Mouse (Mus musculus) forebrain, embryonic 16.5 days (tissue): ENCODE data around the gene Wdr35. TPM values are rescaled to one million over a fixed set of nuclear protein-coding genes. Genes with fewer than 3 reads are reported as not detected.
A peak's percentile ranks its signal among the peaks of the same experiment; 100 is the strongest.
"Not testable (repeated sequence)": the region's sequence is repeated elsewhere in the genome, so short reads cannot be mapped to it uniquely, and the experiment has no call there.

Source experiments
- ATAC-seq: fragments of 200-750 bp; cut with Nextera tagmentation; 2 replicates; pipeline ENCODE4 v1.8.0; 2017; ENCODE audit warnings: mild to moderate bottlenecking, moderate library complexity
- H3K27ac ChIP-seq: fragments of 300-500 bp; sonication (generic); 2 replicates; pipeline ENCODE4 v1.5.1; 2014; ENCODE audit warnings: low read length, control low read depth
- H3K27me3 ChIP-seq: fragments of 300-500 bp; sonication (generic); replicated peaks from 2 replicates; pipeline ENCODE4 v1.6.1; 2014; ENCODE audit warnings: low read length; ENCODE audit not compliant: control insufficient read depth, insufficient read depth
- H3K36me3 ChIP-seq: fragments of 300-500 bp; sonication (generic); 2 replicates; pipeline ENCODE4 v1.6.1; 2014; ENCODE audit not compliant: control insufficient read depth, insufficient read depth
- H3K4me1 ChIP-seq: fragments of 300-500 bp; sonication (generic); replicated peaks from 2 replicates; pipeline ENCODE4 v1.6.1; 2014; ENCODE audit warnings: low read length; ENCODE audit not compliant: control insufficient read depth, insufficient read depth
- H3K4me2 ChIP-seq: fragments of 300-500 bp; sonication (generic); 2 replicates; pipeline ENCODE4 v1.6.1; 2014; ENCODE audit warnings: mild to moderate bottlenecking, low read length, control low read depth
- H3K4me3 ChIP-seq: fragments of 300-500 bp; sonication (generic); replicated peaks from 2 replicates; pipeline ENCODE4 v1.5.1; 2014; ENCODE audit warnings: mild to moderate bottlenecking, low read length, control low read depth
- H3K9ac ChIP-seq: fragments of 300-500 bp; sonication (generic); replicated peaks from 2 replicates; pipeline ENCODE4 v1.6.1; 2014; ENCODE audit warnings: low read depth, low read length, control low read depth
- H3K9me3 ChIP-seq: fragments of 300-500 bp; sonication (generic); 2 replicates; pipeline ENCODE4 v1.6.1; 2016; ENCODE audit warnings: low read length; ENCODE audit not compliant: control insufficient read depth
- WGBS: fragments of 180-500 bp; shearing (Covaris S2); extraction: QIAGEN DNeasy Blood & Tissue Kit; methylation state at CpG from one replicate; pipeline ENCODE4 v1.1.7; 2014; 5-methylcytosine and 5-hydroxymethylcytosine counted together
- polyA plus RNA-seq: library from polyadenylated mRNA; unstranded; fragments of >200 nt; fragmentation: Nextera tagmentation; extraction: Ambion mirVana; gene quantifications from 2 replicates; pipeline ENCODE4 v1.2.1, GENCODE M21; 2015

Gene Wdr35
- polyA plus RNA-seq, 1 experiment from 2014 or later: 25.5 TPM

DNA sequence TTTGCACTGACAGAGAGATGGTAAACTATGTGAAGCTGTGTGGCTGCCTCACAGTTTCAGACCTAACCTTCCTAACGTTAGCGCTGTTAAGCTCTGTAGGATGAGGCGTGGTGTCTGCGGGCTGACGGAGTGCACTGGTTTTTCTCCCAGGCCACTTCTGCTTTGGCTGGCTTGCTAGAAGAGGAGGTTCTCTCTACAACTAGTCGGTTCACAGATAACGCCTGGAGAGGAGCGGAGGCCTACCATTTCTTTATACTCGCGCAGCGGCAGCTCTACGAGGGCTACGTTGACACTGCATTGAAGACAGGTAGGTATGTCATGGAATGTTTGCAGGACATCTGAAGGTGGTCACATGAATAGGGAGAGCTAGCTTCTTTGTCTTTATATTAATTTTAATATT lies 51.0 kb downstream of the Wdr35 start:
- no peak overlapping the region for H3K4me2 ChIP-seq
- H3K36me3 ChIP-seq: 0 out of 2 replicates have a peak, but pooled peaks cover 2% of the 10 kb centered on the region
- no peak overlapping the region for H3K27ac ChIP-seq
- no peaks in the 10 kb centered on the region for H3K4me1 ChIP-seq
- no peak overlapping the region for H3K9ac ChIP-seq
- H3K27me3 ChIP-seq: no peaks in the 10 kb centered on the region
- H3K4me3 ChIP-seq: no peak overlapping the region
- no peaks in the 10 kb centered on the region for H3K9me3 ChIP-seq
- WGBS: 91% methylated on average over 13 of the region's 13 CpGs
- ATAC-seq: no peak

DNA sequence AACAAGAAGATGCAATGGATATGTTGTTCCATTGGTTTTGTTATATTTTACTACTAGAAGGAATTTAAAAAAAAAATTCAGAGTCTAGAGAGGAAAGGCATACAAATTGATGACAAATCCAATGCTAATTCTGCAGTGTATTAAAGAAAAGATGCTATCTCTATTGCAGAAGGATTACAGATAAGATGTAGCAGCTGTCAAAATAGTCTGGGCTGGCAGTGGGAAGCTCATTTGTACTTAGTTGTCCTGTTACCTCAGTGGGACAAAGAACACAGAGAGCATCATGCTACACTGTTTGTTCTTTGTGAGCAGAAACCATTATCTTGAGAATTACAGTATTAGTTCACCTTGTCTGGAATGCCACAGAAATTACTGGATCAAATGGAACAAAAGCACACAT lies 53.2 kb downstream of the Wdr35 start:
- H3K27ac ChIP-seq: no peak overlapping the region
- no peak overlapping the region for H3K9ac ChIP-seq
- H3K4me3 ChIP-seq: no peak overlapping the region
- peaks cover 6% of the 10 kb centered on the region for H3K4me1 ChIP-seq
- H3K36me3 ChIP-seq: 0 out of 2 replicates have a peak, but pooled peaks cover 2% of the 10 kb centered on the region
- no peaks in the 10 kb centered on the region for H3K9me3 ChIP-seq
- no peak overlapping the region for H3K4me2 ChIP-seq
- no peaks in the 10 kb centered on the region for H3K27me3 ChIP-seq
- ATAC-seq: no peak

DNA sequence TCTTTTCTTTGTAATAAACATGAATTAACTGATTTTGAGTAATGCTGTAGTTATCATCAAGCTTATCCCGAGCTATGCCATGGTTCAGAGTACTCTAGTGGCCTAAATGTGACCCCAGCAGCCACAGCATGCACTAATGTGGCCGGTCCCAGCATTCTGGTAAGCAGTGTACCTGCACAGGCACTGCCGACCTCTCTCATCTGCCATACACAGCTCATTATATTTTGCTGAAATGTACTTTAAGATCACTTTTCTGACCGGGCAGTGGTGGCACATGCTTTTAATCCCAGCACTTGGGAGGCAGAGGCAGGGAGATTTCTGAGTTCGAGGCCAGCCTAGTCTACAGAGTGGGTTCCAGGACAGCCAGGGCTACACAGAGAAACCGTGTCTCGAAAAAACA lies 55.1 kb downstream of the Wdr35 start:
- H3K4me1 ChIP-seq, H3K27ac ChIP-seq, ATAC-seq: not testable (repeated sequence)

GRCm38 (mm10) chr12:9029506-9029887 lies 55.8 kb downstream of the Wdr35 start:
- H3K9me3 ChIP-seq: no peaks in the 10 kb centered on the region

More for the DNA sequence above, 55.1 kb downstream of the Wdr35 start:
- not testable (repeated sequence) for H3K9me3 ChIP-seq, H3K27me3 ChIP-seq, H3K36me3 ChIP-seq, H3K4me3 ChIP-seq, H3K9ac ChIP-seq, H3K4me2 ChIP-seq
- 93% methylated on average over 7 of the region's 7 CpGs for WGBS

DNA sequence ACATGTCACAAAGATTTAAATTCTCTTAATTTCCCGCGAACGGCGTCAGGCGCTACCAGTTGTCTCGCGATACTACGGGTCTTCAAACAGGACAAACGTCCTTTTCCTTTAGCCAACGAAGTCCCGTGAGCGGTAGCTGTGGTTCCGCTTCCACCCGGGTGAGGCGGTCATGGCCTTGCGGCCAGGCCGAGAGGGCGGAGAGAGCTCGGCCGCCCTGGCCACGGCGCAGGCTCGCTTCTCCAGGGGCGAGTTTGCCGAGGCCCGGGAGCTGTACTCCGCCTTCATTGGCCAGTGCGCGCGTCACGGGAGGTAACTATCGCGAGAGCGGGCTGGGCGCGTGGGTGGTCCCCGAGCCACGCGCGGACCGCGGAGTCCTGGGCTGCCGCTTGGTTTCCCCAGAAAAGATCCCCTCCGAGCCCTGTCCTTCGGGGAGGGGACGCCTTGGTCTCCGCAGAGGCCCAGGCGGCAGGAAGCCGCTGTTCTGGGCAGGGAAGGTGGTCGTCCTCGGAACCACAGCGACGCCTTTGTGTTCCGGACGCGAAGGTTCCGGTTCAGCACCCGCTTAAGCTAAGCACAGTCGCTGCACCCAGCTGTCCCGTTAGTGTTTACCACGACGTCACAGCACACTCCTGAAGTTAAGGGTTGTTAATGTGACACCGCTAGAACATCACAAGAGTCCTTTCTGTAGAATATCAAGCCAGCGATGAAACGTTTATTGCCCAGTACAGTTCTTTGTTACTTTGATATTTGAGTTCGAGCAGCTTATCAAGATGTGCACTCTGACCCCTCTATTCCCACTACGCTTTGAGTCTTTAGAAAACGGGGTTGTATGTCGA lies 56.4 kb downstream of the Wdr35 start, which contains the start of gene Ttc32:
Gene Ttc32, plus strand, starts transcription at position 110 of the 836 bp plus-strand sequence.
- peak; percentile 97 for ATAC-seq
- under 1% methylated on average over 69 of the region's 69 CpGs for WGBS
- H3K27ac ChIP-seq: peak within 1 kb of the TSS; percentile 99
- H3K9me3 ChIP-seq: no peaks in the 10 kb centered on the region
- H3K27me3 ChIP-seq: no peaks in the 10 kb centered on the region
- peak within 1 kb of the TSS; percentile 76 for H3K4me3 ChIP-seq
- H3K4me2 ChIP-seq: peak within 1 kb of the TSS; percentile 82
- peak within 1 kb of the TSS; percentile 99 for H3K9ac ChIP-seq
- no peaks in the 10 kb centered on the region for H3K36me3 ChIP-seq
- peaks cover 6% of the 10 kb centered on the region for H3K4me1 ChIP-seq

More at GRCm38 (mm10) chr12:9029506-9029887, 55.8 kb downstream of the Wdr35 start:
- 0 out of 2 replicates have a peak, but pooled peaks cover 2% of the 10 kb centered on the region for H3K36me3 ChIP-seq
- peaks cover 6% of the 10 kb centered on the region for H3K4me1 ChIP-seq
- H3K9ac ChIP-seq: no peak overlapping the region; the same call in 1 of the 2 replicates
- 59% methylated on average over 4 of the region's 4 CpGs for WGBS
- peak overlapping the region; percentile 82 for H3K4me2 ChIP-seq
- H3K27ac ChIP-seq: peak overlapping the region; percentile 99; the same call in 1 of the 2 replicates
- H3K4me3 ChIP-seq: peak overlapping the region; percentile 76
- ATAC-seq: peak; percentile 39
- no peaks in the 10 kb centered on the region for H3K27me3 ChIP-seq

DNA sequence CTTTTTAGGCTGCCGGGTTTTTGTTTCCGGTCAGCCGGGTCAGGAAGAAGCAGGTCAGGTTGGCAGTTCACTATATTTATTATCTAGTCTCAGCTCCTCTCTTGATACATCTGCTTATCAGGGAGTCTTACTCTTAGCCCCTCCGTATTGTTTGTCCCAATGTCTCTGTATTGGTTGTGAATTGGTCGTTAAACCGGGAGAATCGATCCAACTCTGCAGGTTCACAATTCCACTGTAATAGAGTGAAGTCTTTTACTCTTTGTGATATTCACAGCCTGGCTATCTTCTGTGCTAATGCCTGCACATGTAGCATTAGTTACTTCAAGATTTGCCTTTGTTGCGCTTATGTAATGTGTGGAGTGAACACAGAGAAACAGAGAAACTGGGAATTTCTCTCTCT lies 57.5 kb downstream of the Wdr35 start:
- H3K4me2 ChIP-seq: peak overlapping the region; percentile 82
- peak overlapping the region; percentile 99 for H3K9ac ChIP-seq
- peaks cover 6% of the 10 kb centered on the region for H3K4me1 ChIP-seq
- H3K27ac ChIP-seq: no peak overlapping the region
- WGBS: 66% methylated on average over 8 of the region's 8 CpGs
- H3K9me3 ChIP-seq: no peaks in the 10 kb centered on the region
- H3K36me3 ChIP-seq: no peaks in the 10 kb centered on the region
- ATAC-seq: no peak
- peak overlapping the region; percentile 76 for H3K4me3 ChIP-seq
- no peaks in the 10 kb centered on the region for H3K27me3 ChIP-seq

- Histone ChIP-seq H3K27ac (no peak overlapping the region), H3K36me3 (no peaks in the 10 kb centered on the region), H3K4me3 (no peak overlapping the region), H3K9ac (no peak overlapping the region), H3K4me1 (peaks cover 6% of the 10 kb centered on the region), H3K27me3 (no peaks in the 10 kb centered on the region), H3K4me2 (no peak overlapping the region), H3K9me3 (no peaks in the 10 kb centered on the region)
- no peak for ATAC-seq
Observed at GRCm38 (mm10) chr12:9033140-9033539, 59.4 kb downstream of the Wdr35 start.

DNA sequence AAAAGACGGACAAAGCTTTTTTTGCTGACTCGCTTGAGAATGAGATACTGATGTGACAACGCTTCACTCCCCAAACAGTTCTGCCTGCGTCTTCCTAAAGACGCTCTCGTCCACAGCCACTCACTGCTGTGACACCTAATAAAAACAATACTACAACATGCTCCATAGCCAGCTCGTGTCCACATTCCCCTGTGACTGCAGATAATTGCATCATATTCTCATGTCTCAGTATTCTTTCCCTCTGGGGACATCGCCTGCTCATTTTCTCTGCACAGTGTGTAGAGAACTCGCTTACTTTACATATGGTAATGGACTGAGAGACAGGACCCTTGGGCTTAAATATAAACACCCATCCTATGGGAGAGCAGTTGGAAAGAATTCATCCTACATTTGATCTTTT lies 62.7 kb downstream of the Wdr35 start:
- 82% methylated on average over 9 of the region's 9 CpGs for WGBS
- H3K9me3 ChIP-seq: no peaks in the 10 kb centered on the region
- H3K9ac ChIP-seq: no peak overlapping the region
- no peaks in the 10 kb centered on the region for H3K36me3 ChIP-seq
- H3K4me2 ChIP-seq: no peak overlapping the region
- no peak overlapping the region for H3K4me3 ChIP-seq
- H3K27me3 ChIP-seq: no peaks in the 10 kb centered on the region
- no peaks in the 10 kb centered on the region for H3K4me1 ChIP-seq
- H3K27ac ChIP-seq: no peak overlapping the region
- no peak for ATAC-seq

DNA sequence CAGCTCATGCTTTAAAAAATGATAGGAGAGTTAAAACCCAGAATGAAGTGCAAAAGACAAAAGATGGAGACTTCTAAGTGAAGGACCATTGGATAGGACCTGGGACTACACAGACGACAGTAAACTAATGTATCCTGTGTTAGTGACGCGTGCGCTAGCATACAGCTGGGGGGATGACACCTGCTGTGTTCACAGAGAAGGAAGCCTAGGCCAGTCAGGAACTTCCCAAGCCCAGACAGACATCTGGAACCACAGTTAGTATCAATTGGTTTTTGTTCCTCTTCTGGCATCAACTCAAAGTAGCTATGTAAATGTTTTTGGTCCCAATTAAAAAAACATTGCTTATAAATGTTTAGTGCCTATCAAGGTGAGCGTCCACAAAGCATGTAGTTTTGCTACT lies 66.5 kb downstream of the Wdr35 start:
- H3K4me1 ChIP-seq: no peaks in the 10 kb centered on the region
- no peak overlapping the region for H3K27ac ChIP-seq
- ATAC-seq: no peak
- H3K27me3 ChIP-seq: no peaks in the 10 kb centered on the region
- no peak overlapping the region for H3K4me3 ChIP-seq
- no peaks in the 10 kb centered on the region for H3K9me3 ChIP-seq
- no peak overlapping the region for H3K4me2 ChIP-seq
- no peaks in the 10 kb centered on the region for H3K36me3 ChIP-seq
- WGBS: 88% methylated on average over 5 of the region's 5 CpGs
- no peak overlapping the region for H3K9ac ChIP-seq
